Mouse (Mus musculus): ENCODE results near the gene Sh3bp4. TPM values are rescaled to one million over a fixed set of nuclear protein-coding genes. Genes with fewer than 3 reads are reported as not detected.

The Sh3bp4 gene
- polyA plus RNA-seq, 1 experiment from 2014 or later = 18.0 TPM

- no peaks in the 10 kb centered on the region for H3K36me3 ChIP-seq (ENCODE audit: control insufficient read depth, insufficient read depth, low read length)
- H3K4me1 ChIP-seq (replicated peaks; ENCODE audit: control insufficient read depth, insufficient read depth, low read length) = no peaks in the 10 kb centered on the region
- WGBS = 85% methylated on average over 5 of the region's 5 CpGs
- no peak overlapping the region for H3K9ac ChIP-seq (ENCODE audit: low read depth, low read length)
- no peak for ATAC-seq (ENCODE audit: low FRiP score)
- no peaks in the 10 kb centered on the region for H3K9me3 ChIP-seq (ENCODE audit: control insufficient read depth, low read length)
- no peak overlapping the region for H3K27ac ChIP-seq (ENCODE audit: low read depth, low read length)
- H3K27me3 ChIP-seq (ENCODE audit: control insufficient read depth, insufficient read depth, low read length) = no peaks in the 10 kb centered on the region
- no peak overlapping the region for H3K4me2 ChIP-seq (replicated peaks; ENCODE audit: low read depth, low read length)
- no peak for DNase-seq (ENCODE audit: low spot score)
- H3K4me3 ChIP-seq (ENCODE audit: low read depth, low read length) = no peak overlapping the region
Observed at GRCm38 (mm10) chr1:89164281-89164680, 94.1 kb downstream of the Sh3bp4 start.

DNA sequence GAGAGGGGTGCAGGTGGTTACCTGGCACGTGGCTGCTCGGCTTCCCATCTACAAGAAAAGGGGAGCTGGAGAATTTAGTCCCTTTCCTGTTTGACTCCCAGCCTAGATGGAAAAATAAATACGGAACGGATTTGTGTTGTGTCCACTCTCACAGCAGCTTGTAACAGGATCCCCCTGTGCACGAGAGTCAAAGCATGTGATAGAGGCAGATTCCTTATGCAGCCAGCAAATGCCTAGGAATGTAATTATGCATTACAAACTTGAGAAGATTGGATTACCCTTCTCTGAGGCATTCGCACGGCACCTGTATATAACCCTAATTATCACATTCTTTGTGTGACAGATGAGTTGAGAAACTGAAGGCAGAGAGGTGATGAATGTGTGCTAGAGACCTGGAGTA is 94.5 kb downstream of the Sh3bp4 start:
- H3K4me2 ChIP-seq (replicated peaks; ENCODE audit: low read depth, low read length) = no peak overlapping the region
- no peak overlapping the region for H3K27ac ChIP-seq (ENCODE audit: low read depth, low read length)
- H3K4me1 ChIP-seq (replicated peaks; ENCODE audit: control insufficient read depth, insufficient read depth, low read length) = no peaks in the 10 kb centered on the region
- H3K4me3 ChIP-seq (ENCODE audit: low read depth, low read length) = no peak overlapping the region
- 64% methylated on average over 7 of the region's 7 CpGs for WGBS
- no peak for ATAC-seq (ENCODE audit: low FRiP score)
- H3K9ac ChIP-seq (ENCODE audit: low read depth, low read length) = no peak overlapping the region
- no peaks in the 10 kb centered on the region for H3K36me3 ChIP-seq (ENCODE audit: control insufficient read depth, insufficient read depth, low read length)
- no peaks in the 10 kb centered on the region for H3K9me3 ChIP-seq (ENCODE audit: control insufficient read depth, low read length)
- DNase-seq (ENCODE audit: low spot score) = no peak
- H3K27me3 ChIP-seq (ENCODE audit: control insufficient read depth, insufficient read depth, low read length) = no peaks in the 10 kb centered on the region

- no peaks in the 10 kb centered on the region for H3K9me3 ChIP-seq (ENCODE audit: control insufficient read depth, low read length)
- H3K4me2 ChIP-seq (replicated peaks; ENCODE audit: low read depth, low read length) = no peak overlapping the region
- H3K4me3 ChIP-seq (ENCODE audit: low read depth, low read length) = no peak overlapping the region
- no peaks in the 10 kb centered on the region for H3K27me3 ChIP-seq (ENCODE audit: control insufficient read depth, insufficient read depth, low read length)
- no peak overlapping the region for H3K9ac ChIP-seq (ENCODE audit: low read depth, low read length)
- WGBS = 51% methylated on average over 9 of the region's 9 CpGs
- no peaks in the 10 kb centered on the region for H3K4me1 ChIP-seq (replicated peaks; ENCODE audit: control insufficient read depth, insufficient read depth, low read length)
- no peaks in the 10 kb centered on the region for H3K36me3 ChIP-seq (ENCODE audit: control insufficient read depth, insufficient read depth, low read length)
- DNase-seq (ENCODE audit: low spot score) = no peak
- no peak overlapping the region for H3K27ac ChIP-seq (ENCODE audit: low read depth, low read length)
- ATAC-seq (ENCODE audit: low FRiP score) = no peak
Observed at GRCm38 (mm10) chr1:89166814-89167249, 96.6 kb downstream of the Sh3bp4 start.

- no peaks in the 10 kb centered on the region for H3K27me3 ChIP-seq (ENCODE audit: control insufficient read depth, insufficient read depth, low read length)
- ATAC-seq (ENCODE audit: low FRiP score) (no peak), DNase-seq (ENCODE audit: low spot score) (no peak)
- 81% methylated on average over 8 of the region's 8 CpGs for WGBS
- H3K4me1 ChIP-seq (replicated peaks; ENCODE audit: control insufficient read depth, insufficient read depth, low read length) = no peaks in the 10 kb centered on the region
- no peak overlapping the region for H3K4me3 ChIP-seq (ENCODE audit: low read depth, low read length)
- no peaks in the 10 kb centered on the region for H3K9me3 ChIP-seq (ENCODE audit: control insufficient read depth, low read length)
- H3K36me3 ChIP-seq (ENCODE audit: control insufficient read depth, insufficient read depth, low read length) = no peaks in the 10 kb centered on the region
- H3K9ac ChIP-seq (ENCODE audit: low read depth, low read length) = no peak overlapping the region
- no peak overlapping the region for H3K27ac ChIP-seq (ENCODE audit: low read depth, low read length)
- H3K4me2 ChIP-seq (replicated peaks; ENCODE audit: low read depth, low read length) = no peak overlapping the region
Observed at GRCm38 (mm10) chr1:89171275-89171767, 101.1 kb downstream of the Sh3bp4 start.

DNA sequence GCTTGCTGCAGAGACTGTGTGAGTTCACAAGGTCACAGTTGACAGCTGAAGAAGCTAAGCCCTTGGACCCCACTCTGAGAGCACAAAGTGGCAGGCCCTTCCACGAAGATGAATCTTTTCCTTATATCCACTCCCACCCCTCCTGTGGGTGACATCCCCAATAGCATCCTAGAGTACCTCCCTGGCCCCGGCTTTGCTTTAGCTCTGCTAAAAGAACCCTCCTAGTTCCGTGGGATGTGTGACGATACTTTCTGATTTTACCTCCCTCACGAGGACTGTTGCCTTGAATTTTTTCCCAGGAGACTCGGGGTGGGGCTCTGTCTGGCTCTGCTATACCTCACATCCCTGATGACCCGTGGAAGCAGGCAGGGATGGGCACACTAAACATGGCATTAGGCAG is 104.4 kb downstream of the Sh3bp4 start:
- Histone ChIP-seq H3K27ac (ENCODE audit: low read depth, low read length) (no peak overlapping the region), H3K9ac (ENCODE audit: low read depth, low read length) (no peak overlapping the region), H3K4me3 (ENCODE audit: low read depth, low read length) (no peak overlapping the region), H3K4me1 (replicated peaks; ENCODE audit: control insufficient read depth, insufficient read depth, low read length) (no peaks in the 10 kb centered on the region), H3K27me3 (ENCODE audit: control insufficient read depth, insufficient read depth, low read length) (no peaks in the 10 kb centered on the region), H3K36me3 (ENCODE audit: control insufficient read depth, insufficient read depth, low read length) (no peaks in the 10 kb centered on the region), H3K4me2 (replicated peaks; ENCODE audit: low read depth, low read length) (no peak overlapping the region), H3K9me3 (ENCODE audit: control insufficient read depth, low read length) (no peaks in the 10 kb centered on the region)
- DNase-seq (ENCODE audit: low spot score) (no peak), ATAC-seq (ENCODE audit: low FRiP score) (no peak)
- WGBS = 78% methylated on average over 7 of the region's 7 CpGs

GRCm38 (mm10) chr1:89175355-89175754 is 105.1 kb downstream of the Sh3bp4 start:
- Histone ChIP-seq H3K9ac (ENCODE audit: low read depth, low read length) (no peak overlapping the region), H3K27me3 (ENCODE audit: control insufficient read depth, insufficient read depth, low read length) (no peaks in the 10 kb centered on the region), H3K4me3 (ENCODE audit: low read depth, low read length) (no peak overlapping the region), H3K36me3 (ENCODE audit: control insufficient read depth, insufficient read depth, low read length) (no peaks in the 10 kb centered on the region), H3K9me3 (ENCODE audit: control insufficient read depth, low read length) (no peaks in the 10 kb centered on the region), H3K4me2 (replicated peaks; ENCODE audit: low read depth, low read length) (no peak overlapping the region), H3K4me1 (replicated peaks; ENCODE audit: control insufficient read depth, insufficient read depth, low read length) (no peaks in the 10 kb centered on the region), H3K27ac (ENCODE audit: low read depth, low read length) (no peak overlapping the region)
- ATAC-seq (ENCODE audit: low FRiP score) (no peak), DNase-seq (ENCODE audit: low spot score) (no peak)
- WGBS = 60% methylated on average over 2 of the region's 2 CpGs

- peak; percentile 76 for ATAC-seq (ENCODE audit: low FRiP score)
- Histone ChIP-seq H3K4me3 (ENCODE audit: low read depth, low read length) (no peak overlapping the region), H3K36me3 (ENCODE audit: control insufficient read depth, insufficient read depth, low read length) (no peaks in the 10 kb centered on the region), H3K9ac (ENCODE audit: low read depth, low read length) (no peak overlapping the region), H3K27me3 (ENCODE audit: control insufficient read depth, insufficient read depth, low read length) (no peaks in the 10 kb centered on the region), H3K4me2 (replicated peaks; ENCODE audit: low read depth, low read length) (no peak overlapping the region; the same call in 1 of the 2 replicates), H3K4me1 (replicated peaks; ENCODE audit: control insufficient read depth, insufficient read depth, low read length) (peaks cover 3% of the 10 kb centered on the region; the same call in 1 of the 2 replicates), H3K27ac (ENCODE audit: low read depth, low read length) (no peak overlapping the region), H3K9me3 (ENCODE audit: control insufficient read depth, low read length) (no peaks in the 10 kb centered on the region)
- DNase-seq (ENCODE audit: low spot score) = peak; percentile 66
- WGBS = 17% methylated on average over 9 of the region's 9 CpGs
Observed at GRCm38 (mm10) chr1:89183261-89183831, 113.1 kb downstream of the Sh3bp4 start.

GRCm38 (mm10) chr1:89184111-89184785 is 114.0 kb downstream of the Sh3bp4 start:
- Histone ChIP-seq H3K36me3 (ENCODE audit: control insufficient read depth, insufficient read depth, low read length) (no peaks in the 10 kb centered on the region), H3K4me2 (replicated peaks; ENCODE audit: low read depth, low read length) (no peak overlapping the region), H3K27ac (ENCODE audit: low read depth, low read length) (no peak overlapping the region), H3K4me3 (ENCODE audit: low read depth, low read length) (no peak overlapping the region), H3K9ac (ENCODE audit: low read depth, low read length) (no peak overlapping the region), H3K4me1 (replicated peaks; ENCODE audit: control insufficient read depth, insufficient read depth, low read length) (peaks cover 3% of the 10 kb centered on the region; the same call in 1 of the 2 replicates), H3K27me3 (ENCODE audit: control insufficient read depth, insufficient read depth, low read length) (no peaks in the 10 kb centered on the region), H3K9me3 (ENCODE audit: control insufficient read depth, low read length) (no peaks in the 10 kb centered on the region)
- DNase-seq (ENCODE audit: low spot score) (no peak), ATAC-seq (ENCODE audit: low FRiP score) (no peak)
- 80% methylated on average over 6 of the region's 6 CpGs for WGBS

DNA sequence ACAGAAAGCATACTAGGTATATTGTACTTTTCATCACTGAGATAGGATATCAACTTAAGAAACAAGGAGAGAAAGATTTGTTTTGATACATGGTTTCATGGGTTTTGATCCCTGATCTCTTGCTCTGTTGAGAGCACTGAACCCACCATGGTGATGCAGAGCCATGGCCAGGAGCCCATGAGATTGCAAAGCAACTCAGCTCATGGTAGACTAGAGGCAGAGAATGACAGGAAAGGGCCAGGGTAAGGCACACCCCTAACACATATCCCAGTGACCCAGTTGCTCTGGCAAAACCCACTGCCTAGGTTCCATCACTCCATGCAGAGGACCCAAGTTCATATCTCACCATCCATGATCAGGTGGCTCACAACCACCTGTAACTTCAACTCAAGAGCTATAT is 114.6 kb downstream of the Sh3bp4 start:
- Histone ChIP-seq H3K4me2 (replicated peaks; ENCODE audit: low read depth, low read length) (no peak overlapping the region), H3K27ac (ENCODE audit: low read depth, low read length) (no peak overlapping the region), H3K4me3 (ENCODE audit: low read depth, low read length) (no peak overlapping the region), H3K9ac (ENCODE audit: low read depth, low read length) (no peak overlapping the region), H3K36me3 (ENCODE audit: control insufficient read depth, insufficient read depth, low read length) (no peaks in the 10 kb centered on the region), H3K4me1 (replicated peaks; ENCODE audit: control insufficient read depth, insufficient read depth, low read length) (peaks cover 3% of the 10 kb centered on the region; the same call in 1 of the 2 replicates), H3K9me3 (ENCODE audit: control insufficient read depth, low read length) (no peaks in the 10 kb centered on the region), H3K27me3 (ENCODE audit: control insufficient read depth, insufficient read depth, low read length) (no peaks in the 10 kb centered on the region)
- ATAC-seq (ENCODE audit: low FRiP score) (no peak), DNase-seq (ENCODE audit: low spot score) (no peak)

Measured in hindbrain, embryonic 11.5 days (tissue).